Mouse (Mus musculus): ENCODE measurements around the gene Scn3b. TPM values are rescaled to one million over a fixed set of nuclear protein-coding genes. Genes with fewer than 3 reads are reported as not detected.

Scn3b gene
- polyA plus RNA-seq, 1 experiment from 2014 or later = 0.90 TPM

GRCm38 (mm10) chr9:40241951-40242888 is 26.8 kb upstream of the Scn3b start:
- no peak for DNase-seq (ENCODE audit: low spot score)
- WGBS = 57% methylated on average over 13 of the region's 13 CpGs
- peak overlapping the region; percentile 62 for H3K27ac ChIP-seq
- H3K9me3 ChIP-seq = no peaks in the 10 kb centered on the region
- peaks cover 17% of the 10 kb centered on the region; the same call in 1 of the 2 replicates for H3K4me1 ChIP-seq
- H3K36me3 ChIP-seq = no peaks in the 10 kb centered on the region
- peaks cover 19% of the 10 kb centered on the region for H3K27me3 ChIP-seq (ENCODE audit: insufficient read depth, poor library complexity, severe bottlenecking)
- H3K4me3 ChIP-seq = peak overlapping the region; percentile 61

GRCm38 (mm10) chr9:40245466-40245865 is 23.6 kb upstream of the Scn3b start:
- Histone ChIP-seq H3K27me3 (ENCODE audit: insufficient read depth, poor library complexity, severe bottlenecking) (peaks cover 10% of the 10 kb centered on the region), H3K9me3 (no peaks in the 10 kb centered on the region), H3K4me1 (peaks cover 17% of the 10 kb centered on the region; the same call in 1 of the 2 replicates), H3K36me3 (no peaks in the 10 kb centered on the region), H3K4me3 (no peak overlapping the region), H3K27ac (peak overlapping the region; percentile 69; the same call in 1 of the 2 replicates)
- 46% methylated on average over 9 of the region's 9 CpGs for WGBS
- no peak for DNase-seq (ENCODE audit: low spot score)

- H3K4me3 ChIP-seq = no peak overlapping the region
- H3K36me3 ChIP-seq = no peaks in the 10 kb centered on the region
- peak overlapping the region; percentile 69; the same call in 1 of the 2 replicates for H3K27ac ChIP-seq
- H3K4me1 ChIP-seq = peaks cover 15% of the 10 kb centered on the region; the same call in 1 of the 2 replicates
- 85% methylated on average over 7 of the region's 7 CpGs for whole genome bisulfite sequencing
- no peaks in the 10 kb centered on the region for H3K9me3 ChIP-seq
- no peak for DNase-seq (ENCODE audit: low spot score)
- H3K27me3 ChIP-seq (ENCODE audit: insufficient read depth, poor library complexity, severe bottlenecking) = 0 out of 2 replicates have a peak, but pooled peaks cover 5% of the 10 kb centered on the region
These were observed 22.9 kb upstream of the Scn3b start for GRCm38 (mm10) chr9:40245974-40246665.

- Histone ChIP-seq H3K4me3 (no peak overlapping the region), H3K27ac (no peak overlapping the region), H3K36me3 (no peaks in the 10 kb centered on the region), H3K4me1 (peaks cover 10% of the 10 kb centered on the region; the same call in 1 of the 2 replicates), H3K27me3 (ENCODE audit: insufficient read depth, poor library complexity, severe bottlenecking) (no peaks in the 10 kb centered on the region), H3K9me3 (no peaks in the 10 kb centered on the region)
- 59% methylated on average over 6 of the region's 6 CpGs for WGBS
- no peak for DNase-seq (ENCODE audit: low spot score)
These were observed 22.3 kb upstream of the Scn3b start for GRCm38 (mm10) chr9:40246702-40247101.

- Histone ChIP-seq H3K27me3 (ENCODE audit: insufficient read depth, poor library complexity, severe bottlenecking) (no peaks in the 10 kb centered on the region), H3K36me3 (no peaks in the 10 kb centered on the region), H3K4me1 (peaks cover 6% of the 10 kb centered on the region; the same call in 1 of the 2 replicates), H3K9me3 (no peaks in the 10 kb centered on the region), H3K27ac (no peak overlapping the region), H3K4me3 (no peak overlapping the region)
- DNase-seq (ENCODE audit: low spot score) = no peak
- WGBS = 35% methylated on average over 1 of the region's 1 CpGs
These were observed 19.9 kb upstream of the Scn3b start for GRCm38 (mm10) chr9:40249106-40249505.

- 56% methylated on average over 3 of the region's 3 CpGs for WGBS
- no peak for DNase-seq (ENCODE audit: low spot score)
These were observed 16.6 kb upstream of the Scn3b start for GRCm38 (mm10) chr9:40252459-40252858.

GRCm38 (mm10) chr9:40263874-40264273 is 5.1 kb upstream of the Scn3b start:
- no peaks in the 10 kb centered on the region for H3K9me3 ChIP-seq
- DNase-seq (ENCODE audit: low spot score) = no peak
- H3K4me3 ChIP-seq = no peak overlapping the region
- H3K36me3 ChIP-seq = no peaks in the 10 kb centered on the region
- no peak overlapping the region for H3K27ac ChIP-seq
- peaks cover 11% of the 10 kb centered on the region for H3K4me1 ChIP-seq
- 53% methylated on average over 6 of the region's 6 CpGs for WGBS
- peaks cover 12% of the 10 kb centered on the region for H3K27me3 ChIP-seq (ENCODE audit: insufficient read depth, poor library complexity, severe bottlenecking)

More at GRCm38 (mm10) chr9:40252459-40252858, 16.6 kb upstream of the Scn3b start:
- no peaks in the 10 kb centered on the region for H3K36me3 ChIP-seq
- no peaks in the 10 kb centered on the region for H3K27me3 ChIP-seq (ENCODE audit: insufficient read depth, poor library complexity, severe bottlenecking)
- H3K4me1 ChIP-seq = no peaks in the 10 kb centered on the region
- no peak overlapping the region for H3K27ac ChIP-seq
- no peaks in the 10 kb centered on the region for H3K9me3 ChIP-seq
- H3K4me3 ChIP-seq = no peak overlapping the region

- no peaks in the 10 kb centered on the region for H3K9me3 ChIP-seq
- H3K27ac ChIP-seq = no peak overlapping the region
- H3K27me3 ChIP-seq (ENCODE audit: insufficient read depth, poor library complexity, severe bottlenecking) = peaks cover 20% of the 10 kb centered on the region
- DNase-seq (ENCODE audit: low spot score) = no peak
- H3K4me1 ChIP-seq = peaks cover 19% of the 10 kb centered on the region
- 23% methylated on average over 21 of the region's 21 CpGs for WGBS
- no peak overlapping the region for H3K4me3 ChIP-seq
- H3K36me3 ChIP-seq = no peaks in the 10 kb centered on the region
These were observed 823 bp upstream of the Scn3b start for GRCm38 (mm10) chr9:40268040-40268747.

- no peaks in the 10 kb centered on the region for H3K9me3 ChIP-seq
- H3K4me1 ChIP-seq = peaks cover 19% of the 10 kb centered on the region
- DNase-seq (ENCODE audit: low spot score) = no peak
- H3K27ac ChIP-seq = no peak overlapping the region
- no peaks in the 10 kb centered on the region for H3K36me3 ChIP-seq
- peak overlapping the region; percentile 54 for H3K4me3 ChIP-seq
- H3K27me3 ChIP-seq (ENCODE audit: insufficient read depth, poor library complexity, severe bottlenecking) = peaks cover 20% of the 10 kb centered on the region
- WGBS = 8% methylated on average over 4 of the region's 4 CpGs
These were observed 292 bp upstream of the Scn3b start for GRCm38 (mm10) chr9:40268748-40269102.

GRCm38 (mm10) chr9:40269880-40270279 is 863 bp downstream of the Scn3b start:
- DNase-seq (ENCODE audit: low spot score) = no peak
- whole genome bisulfite sequencing = 27% methylated on average over 8 of the region's 8 CpGs
- Histone ChIP-seq H3K9me3 (no peaks in the 10 kb centered on the region), H3K4me1 (peaks cover 19% of the 10 kb centered on the region), H3K27me3 (ENCODE audit: insufficient read depth, poor library complexity, severe bottlenecking) (peaks cover 20% of the 10 kb centered on the region), H3K4me3 (no peak overlapping the region; the same call in 1 of the 2 replicates), H3K27ac (no peak overlapping the region), H3K36me3 (no peaks in the 10 kb centered on the region)

- Histone ChIP-seq H3K9me3 (no peaks in the 10 kb centered on the region), H3K27ac (no peak overlapping the region), H3K4me1 (peaks cover 19% of the 10 kb centered on the region), H3K4me3 (no peak overlapping the region), H3K27me3 (ENCODE audit: insufficient read depth, poor library complexity, severe bottlenecking) (peaks cover 20% of the 10 kb centered on the region), H3K36me3 (no peaks in the 10 kb centered on the region)
- no peak for DNase-seq (ENCODE audit: low spot score)
- WGBS = 61% methylated on average over 3 of the region's 3 CpGs
These were observed 2.1 kb downstream of the Scn3b start for GRCm38 (mm10) chr9:40271075-40271474.

- Histone ChIP-seq H3K27ac (no peak overlapping the region), H3K36me3 (no peaks in the 10 kb centered on the region)
- WGBS = 85% methylated on average over 7 of the region's 7 CpGs
These were observed 3.8 kb downstream of the Scn3b start for GRCm38 (mm10) chr9:40272822-40273221.

More at GRCm38 (mm10) chr9:40272822-40273221, 3.8 kb downstream of the Scn3b start:
- no peaks in the 10 kb centered on the region for H3K9me3 ChIP-seq
- H3K27me3 ChIP-seq (ENCODE audit: insufficient read depth, poor library complexity, severe bottlenecking) = peaks cover 19% of the 10 kb centered on the region
- peaks cover 19% of the 10 kb centered on the region for H3K4me1 ChIP-seq
- DNase-seq (ENCODE audit: low spot score) = no peak
- H3K4me3 ChIP-seq = no peak overlapping the region

Measured in heart, embryonic 10.5 days (tissue).